Mouse (Mus musculus) embryo, embryonic 11.5 days (tissue): Measurements from ENCODE around the gene Srbd1.

Experiments
- DNase-seq: peaks from one replicate; pipeline ENCODE4 v3.0.0-alpha.2; 2012; ENCODE audit warnings: low read depth, low spot score

Gene Srbd1

GRCm38 (mm10) chr17:86144537-86145078 is 367 bp downstream of the Srbd1 start:
- no peak for DNase-seq

GRCm38 (mm10) chr17:86135835-86136234 is 9.1 kb downstream of the Srbd1 start:
- DNase-seq, result no peak

GRCm38 (mm10) chr17:86134461-86134860 is 10.5 kb downstream of the Srbd1 start:
- DNase-seq, result no peak

GRCm38 (mm10) chr17:86132534-86132933 is 12.4 kb downstream of the Srbd1 start:
- no peak for DNase-seq

- DNase-seq, result no peak
Observed at GRCm38 (mm10) chr17:86128198-86128597, 16.8 kb downstream of the Srbd1 start.

GRCm38 (mm10) chr17:86125908-86126307 is 19.1 kb downstream of the Srbd1 start:
- no peak for DNase-seq

GRCm38 (mm10) chr17:86123146-86123545 is 21.8 kb downstream of the Srbd1 start:
- DNase-seq, result no peak

GRCm38 (mm10) chr17:86096875-86097274 is 48.1 kb downstream of the Srbd1 start:
- DNase-seq, result no peak

GRCm38 (mm10) chr17:86093124-86093523 is 51.9 kb downstream of the Srbd1 start:
- no peak for DNase-seq

GRCm38 (mm10) chr17:86091631-86092030 is 53.3 kb downstream of the Srbd1 start:
- no peak for DNase-seq

- no peak for DNase-seq
Observed at GRCm38 (mm10) chr17:86089893-86090588, 54.9 kb downstream of the Srbd1 start.

- DNase-seq, result no peak
Observed at GRCm38 (mm10) chr17:86087922-86088321, 57.1 kb downstream of the Srbd1 start.

- DNase-seq, result no peak
Observed at GRCm38 (mm10) chr17:86086191-86086590, 58.8 kb downstream of the Srbd1 start.

GRCm38 (mm10) chr17:86083207-86083606 is 61.8 kb downstream of the Srbd1 start:
- no peak for DNase-seq

- no peak for DNase-seq
Observed at GRCm38 (mm10) chr17:86078060-86078459, 66.9 kb downstream of the Srbd1 start.

GRCm38 (mm10) chr17:86067444-86067843 is 77.5 kb downstream of the Srbd1 start:
- DNase-seq, result no peak

- no peak for DNase-seq
Observed at GRCm38 (mm10) chr17:86065833-86066232, 79.1 kb downstream of the Srbd1 start.

GRCm38 (mm10) chr17:86063461-86063860 is 81.5 kb downstream of the Srbd1 start:
- peak; percentile 62 for DNase-seq

- no peak for DNase-seq
Observed at GRCm38 (mm10) chr17:86060911-86061310, 84.1 kb downstream of the Srbd1 start.

GRCm38 (mm10) chr17:86040221-86040984 is 104.6 kb downstream of the Srbd1 start:
- DNase-seq, result no peak

- DNase-seq, result no peak
Observed at GRCm38 (mm10) chr17:86039741-86040140, 105.2 kb downstream of the Srbd1 start.

- DNase-seq, result peak; percentile 19
Observed at GRCm38 (mm10) chr17:86038211-86038648, 106.7 kb downstream of the Srbd1 start.

- no peak for DNase-seq
Observed at GRCm38 (mm10) chr17:86035576-86035975, 109.4 kb downstream of the Srbd1 start.
